Mouse (Mus musculus) embryonic facial prominence, embryonic 10.5 days (tissue): ENCODE data around the gene Keg1. TPM values are rescaled to one million over a fixed set of nuclear protein-coding genes. Genes with fewer than 3 reads are reported as not detected.
"Not testable (repeated sequence)": the region's sequence is repeated elsewhere in the genome, so short reads cannot be mapped to it uniquely, and the experiment has no call there.

Experiments used
- DNase-seq: peaks from one replicate; pipeline ENCODE4 v3.0.0-alpha.2; 2017; ENCODE audit warnings: low spot score
- H3K27ac ChIP-seq: fragments of 300-500 bp; sonication (generic); replicated peaks from 2 replicates; pipeline ENCODE4 v1.5.1; 2016; ENCODE audit warnings: mild to moderate bottlenecking
- H3K27me3 ChIP-seq: fragments of 300-500 bp; sonication (generic); replicated peaks from 2 replicates; pipeline ENCODE4 v1.6.1; 2016; ENCODE audit warnings: low read depth, mild to moderate bottlenecking; ENCODE audit not compliant: poor library complexity, severe bottlenecking
- H3K36me3 ChIP-seq: fragments of 300-500 bp; sonication (generic); replicated peaks from 2 replicates; pipeline ENCODE4 v1.6.1; 2016; ENCODE audit warnings: mild to moderate bottlenecking, moderate library complexity
- H3K4me1 ChIP-seq: fragments of 300-500 bp; sonication (generic); 2 replicates; pipeline ENCODE4 v1.6.1; 2016
- H3K4me3 ChIP-seq: fragments of 300-500 bp; sonication (generic); 2 replicates; pipeline ENCODE4 v1.5.1; 2016; ENCODE audit warnings: mild to moderate bottlenecking, moderate library complexity
- H3K9me3 ChIP-seq: fragments of 300-500 bp; sonication (generic); 2 replicates; pipeline ENCODE4 v1.6.1; 2016; ENCODE audit warnings: mild to moderate bottlenecking
- WGBS: fragments of 180-500 bp; shearing (Covaris S2); methylation state at CpG from one replicate; pipeline ENCODE4 v1.1.7; 2016; 5-methylcytosine and 5-hydroxymethylcytosine counted together
- polyA plus RNA-seq: library from polyadenylated mRNA; unstranded; fragments of >200 nt; fragmentation: Nextera tagmentation; extraction: Ambion mirVana; gene quantifications from 2 replicates; pipeline ENCODE4 v1.2.1, GENCODE M21; 2016

The Keg1 gene
- not detected in 2 replicates for polyA plus RNA-seq

DNA sequence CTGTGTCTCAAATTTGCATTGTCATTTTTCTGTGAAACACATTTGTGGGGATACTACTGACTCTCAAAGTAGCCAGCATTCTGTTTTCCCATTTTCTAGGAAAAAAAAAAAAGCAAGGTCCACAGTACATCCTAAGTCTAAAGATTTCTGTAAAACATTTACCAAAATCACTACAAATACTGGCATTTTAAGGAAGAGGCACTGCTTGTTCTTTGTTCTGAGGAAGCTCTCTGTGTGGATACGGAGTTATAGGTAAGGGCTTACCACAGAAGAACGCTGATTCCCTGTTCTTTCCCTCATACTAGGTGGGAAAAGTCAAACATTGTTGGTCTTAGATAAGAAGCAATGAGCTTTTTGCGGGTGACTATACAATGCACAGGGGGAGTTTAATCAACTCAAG is at the start of gene Keg1:
TSS of gene Keg1 (plus strand) at position 197 of the 400 bp plus-strand sequence.
- 81% methylated on average over 3 of the region's 3 CpGs for WGBS
- Histone ChIP-seq H3K9me3 (no peaks in the 10 kb centered on the region), H3K27me3 (no peaks in the 10 kb centered on the region), H3K4me1 (no peaks in the 10 kb centered on the region), H3K36me3 (no peaks in the 10 kb centered on the region), H3K27ac (no peak within 1 kb of the TSS), H3K4me3 (no peak within 1 kb of the TSS)
- DNase-seq = no peak

DNA sequence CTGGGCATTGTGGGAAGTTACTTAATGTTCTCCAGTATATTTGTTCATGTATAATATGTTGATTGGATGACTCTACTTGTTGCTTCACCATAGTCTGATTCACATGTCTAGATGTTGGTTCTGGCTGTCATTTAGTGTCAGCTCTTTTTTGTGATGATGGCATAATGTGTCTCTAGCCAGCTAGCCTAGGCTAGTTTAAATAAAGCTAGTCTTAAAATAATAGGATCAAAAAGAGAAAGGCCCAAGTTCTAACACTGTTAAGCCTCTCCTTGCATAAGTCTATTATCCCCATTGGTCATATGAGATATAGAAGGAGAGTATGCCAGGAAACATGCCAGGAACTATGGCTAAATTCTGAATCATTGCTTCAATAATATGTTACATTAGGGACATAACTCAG is 46.1 kb upstream of the Keg1 start:
- no peaks in the 10 kb centered on the region for H3K27me3 ChIP-seq
- H3K4me1 ChIP-seq = no peaks in the 10 kb centered on the region
- H3K27ac ChIP-seq = no peak overlapping the region
- H3K36me3 ChIP-seq = no peaks in the 10 kb centered on the region
- no peaks in the 10 kb centered on the region for H3K9me3 ChIP-seq
- H3K4me3 ChIP-seq = no peak overlapping the region
- DNase-seq = no peak

DNA sequence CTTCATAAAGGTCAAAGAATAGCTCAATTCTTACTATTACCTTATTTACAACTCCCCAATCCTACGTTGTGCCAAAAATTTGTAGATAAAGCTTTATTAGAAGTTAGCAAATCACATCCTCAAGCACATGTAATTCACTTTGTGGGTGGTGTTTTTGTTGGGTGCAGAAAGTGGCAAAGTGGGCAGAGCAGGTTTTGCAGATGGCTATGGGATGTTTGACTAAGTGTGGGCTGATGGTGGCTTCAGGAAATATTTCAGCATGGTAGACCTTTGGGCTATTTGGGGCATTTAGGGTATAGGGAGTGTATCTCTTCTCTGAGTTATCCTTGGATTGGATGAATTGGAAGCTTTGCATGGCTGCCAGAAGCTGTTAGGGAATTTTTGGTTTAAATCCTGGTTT is 29.4 kb upstream of the Keg1 start:
- DNase-seq = no peak
- Histone ChIP-seq H3K27me3 (no peaks in the 10 kb centered on the region), H3K36me3 (no peaks in the 10 kb centered on the region), H3K4me1 (no peaks in the 10 kb centered on the region), H3K4me3 (no peak overlapping the region), H3K27ac (no peak overlapping the region), H3K9me3 (peaks cover 16% of the 10 kb centered on the region)
- WGBS = 84% methylated on average over 1 of the region's 1 CpGs

DNA sequence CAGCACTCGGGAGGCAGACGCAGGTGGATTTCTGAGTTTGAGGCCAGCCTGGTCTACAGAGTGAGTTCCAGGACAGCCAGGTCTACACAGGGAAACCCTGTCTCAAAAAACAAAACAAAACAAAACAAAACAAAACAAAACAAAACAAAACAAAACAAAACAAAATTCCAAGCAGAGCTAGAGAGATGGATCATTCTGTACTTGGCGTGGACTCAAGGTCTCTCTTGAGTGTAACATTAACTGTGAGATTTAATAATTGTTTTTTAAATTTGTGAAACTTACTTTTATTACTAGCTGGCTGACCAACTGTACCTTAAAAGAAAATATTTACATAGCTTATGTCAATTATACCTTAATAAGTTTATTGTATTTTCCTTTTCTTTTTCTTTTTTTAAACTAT is 27.0 kb upstream of the Keg1 start:
- not testable (repeated sequence) for H3K9me3 ChIP-seq

DNA sequence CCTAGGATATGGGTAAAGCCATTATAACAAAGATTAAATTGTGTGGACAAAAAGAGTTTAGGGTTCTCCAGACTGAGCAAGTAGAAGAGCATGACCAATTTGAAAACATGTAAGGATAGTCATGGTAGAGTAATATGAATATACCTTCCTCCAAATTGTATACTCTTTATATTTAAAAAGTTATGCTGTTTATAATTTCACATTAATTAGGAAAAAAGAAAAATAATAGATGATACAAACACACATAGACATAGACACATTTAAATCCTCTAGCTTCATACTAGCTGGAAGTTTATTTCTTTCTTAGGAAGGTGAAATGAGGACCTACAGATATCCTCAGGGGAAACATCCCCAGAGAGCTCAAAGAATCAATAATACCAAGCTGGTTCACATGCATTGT is 25.4 kb upstream of the Keg1 start, which contains the start of gene Olfr1442:
TSS of gene Olfr1442 (plus strand) at position 301 of the 400 bp plus-strand sequence.
- no peak for DNase-seq
- no peaks in the 10 kb centered on the region for H3K36me3 ChIP-seq
- no peaks in the 10 kb centered on the region for H3K4me1 ChIP-seq
- no peaks in the 10 kb centered on the region for H3K27me3 ChIP-seq
- no peaks in the 10 kb centered on the region for H3K9me3 ChIP-seq
- H3K27ac ChIP-seq = no peak within 1 kb of the TSS
- no peak within 1 kb of the TSS for H3K4me3 ChIP-seq

More for the DNA sequence above, 27.0 kb upstream of the Keg1 start:
- H3K4me1 ChIP-seq, H3K27ac ChIP-seq, H3K36me3 ChIP-seq, H3K4me3 ChIP-seq, H3K27me3 ChIP-seq, DNase-seq: not testable (repeated sequence)
- WGBS = 91% methylated on average over 3 of the region's 3 CpGs

DNA sequence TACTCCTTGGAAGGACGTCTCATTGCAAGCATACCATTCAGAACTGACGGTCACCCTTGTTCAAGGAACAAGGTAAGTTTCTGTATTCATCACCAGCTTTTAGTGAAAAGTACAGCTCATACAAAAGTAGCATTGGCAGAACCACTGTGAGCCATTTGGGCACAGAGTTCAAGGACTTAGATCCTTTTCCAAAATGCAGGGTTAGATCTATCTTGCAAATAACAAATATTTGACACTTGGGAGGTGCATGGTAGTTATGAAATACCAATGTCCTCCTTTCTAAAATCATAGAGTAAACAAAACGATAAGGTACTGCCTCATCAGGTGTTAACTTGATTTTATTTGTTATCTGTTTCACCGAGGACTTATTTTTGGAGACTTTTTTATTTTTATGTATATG is 24.5 kb upstream of the Keg1 start:
- H3K27ac ChIP-seq = no peak overlapping the region
- 82% methylated on average over 4 of the region's 4 CpGs for WGBS
- H3K4me3 ChIP-seq = no peak overlapping the region
- no peaks in the 10 kb centered on the region for H3K27me3 ChIP-seq
- no peak for DNase-seq
- no peaks in the 10 kb centered on the region for H3K36me3 ChIP-seq
- H3K9me3 ChIP-seq = no peaks in the 10 kb centered on the region
- H3K4me1 ChIP-seq = no peaks in the 10 kb centered on the region

DNA sequence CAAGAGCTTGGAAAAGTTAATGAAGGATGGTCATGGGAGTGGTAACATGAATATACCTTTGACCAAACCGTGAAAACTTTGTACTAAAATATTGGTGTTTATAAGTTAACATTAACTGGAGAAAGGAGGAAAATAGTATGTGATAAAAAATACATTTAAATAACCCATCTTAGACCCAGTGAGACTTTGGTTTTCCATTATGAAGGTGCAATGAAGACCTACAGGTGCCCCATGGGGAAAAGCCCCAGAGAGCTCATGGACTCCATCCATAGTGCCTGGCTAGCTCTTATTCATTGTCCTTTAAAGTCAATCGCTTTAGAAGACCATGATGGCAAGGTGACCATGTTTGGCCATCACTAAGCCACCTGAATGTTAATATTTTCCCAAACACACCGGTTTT is 17.8 kb upstream of the Keg1 start, which contains the start of gene Olfr1443:
TSS of gene Olfr1443 (plus strand) at position 301 of the 400 bp plus-strand sequence.
- H3K27ac ChIP-seq = no peak within 1 kb of the TSS
- no peaks in the 10 kb centered on the region for H3K27me3 ChIP-seq
- no peaks in the 10 kb centered on the region for H3K4me1 ChIP-seq
- H3K9me3 ChIP-seq = no peaks in the 10 kb centered on the region
- WGBS = 76% methylated on average over 3 of the region's 3 CpGs
- no peak for DNase-seq
- no peak within 1 kb of the TSS for H3K4me3 ChIP-seq
- H3K36me3 ChIP-seq = no peaks in the 10 kb centered on the region

DNA sequence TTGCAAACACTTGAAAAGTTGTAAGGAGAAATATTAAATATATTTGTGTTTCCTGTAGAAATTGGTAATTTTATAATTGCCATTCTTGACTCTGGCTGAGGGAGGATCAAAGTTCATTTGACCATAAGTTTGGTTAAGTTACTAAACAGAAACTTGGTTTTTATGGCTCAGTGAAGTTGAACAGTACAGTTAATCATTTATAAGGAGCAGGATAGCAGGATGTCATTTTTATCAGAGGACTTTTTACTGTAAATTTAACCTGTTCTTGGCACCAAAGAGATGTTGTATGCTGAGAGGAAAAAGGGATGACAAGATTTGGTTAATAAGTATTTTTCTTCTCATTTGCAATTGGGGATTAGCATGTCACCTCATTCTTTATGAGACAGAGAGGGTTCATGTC is 10.9 kb upstream of the Keg1 start:
- DNase-seq = no peak
- Histone ChIP-seq H3K27me3 (no peaks in the 10 kb centered on the region), H3K36me3 (no peaks in the 10 kb centered on the region), H3K4me1 (no peaks in the 10 kb centered on the region), H3K27ac (no peak overlapping the region), H3K4me3 (no peak overlapping the region), H3K9me3 (no peaks in the 10 kb centered on the region)

DNA sequence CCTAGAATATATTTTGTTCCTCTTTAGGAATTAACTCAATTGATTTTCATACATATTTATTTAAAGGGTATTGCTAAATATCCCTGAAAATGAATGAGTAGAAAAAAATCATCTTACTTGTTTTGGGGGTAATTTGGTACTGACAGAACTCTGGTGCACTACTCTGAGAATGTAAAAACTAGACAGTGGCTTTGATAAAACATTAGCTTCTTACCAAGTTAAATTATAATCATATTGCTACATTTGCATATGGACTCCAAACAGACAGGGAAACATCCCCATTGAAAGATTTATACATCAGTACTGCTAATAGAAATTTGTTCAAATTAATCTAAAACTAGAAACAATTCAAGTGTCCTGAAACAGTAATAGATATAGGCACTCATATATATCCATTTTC is 10.4 kb upstream of the Keg1 start:
- no peak overlapping the region for H3K4me3 ChIP-seq
- H3K4me1 ChIP-seq = no peaks in the 10 kb centered on the region
- no peak for DNase-seq
- H3K9me3 ChIP-seq = no peaks in the 10 kb centered on the region
- no peaks in the 10 kb centered on the region for H3K36me3 ChIP-seq
- no peaks in the 10 kb centered on the region for H3K27me3 ChIP-seq
- no peak overlapping the region for H3K27ac ChIP-seq

DNA sequence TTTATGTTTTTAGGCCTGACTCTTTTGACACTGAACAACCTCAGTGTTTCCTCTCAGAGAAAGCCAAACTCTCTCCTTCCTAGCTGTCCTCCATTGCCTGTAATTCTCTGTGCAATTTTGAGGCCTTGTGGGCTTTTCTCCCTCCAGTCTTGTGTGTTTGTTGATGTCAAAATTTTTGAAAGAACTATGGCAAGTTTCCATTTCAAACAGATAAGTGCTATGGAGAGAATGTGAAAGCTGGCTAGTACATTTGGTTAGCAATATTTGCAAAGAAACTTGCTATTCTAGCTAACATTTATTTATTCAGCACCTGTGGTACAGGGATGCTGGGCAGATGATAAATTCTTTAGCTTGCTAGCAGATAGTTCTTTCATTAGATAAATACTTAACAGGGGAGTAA is 635 bp downstream of the Keg1 start:
- Histone ChIP-seq H3K27ac (no peak overlapping the region), H3K9me3 (no peaks in the 10 kb centered on the region), H3K4me1 (no peaks in the 10 kb centered on the region), H3K4me3 (no peak overlapping the region), H3K27me3 (no peaks in the 10 kb centered on the region), H3K36me3 (no peaks in the 10 kb centered on the region)
- no peak for DNase-seq

DNA sequence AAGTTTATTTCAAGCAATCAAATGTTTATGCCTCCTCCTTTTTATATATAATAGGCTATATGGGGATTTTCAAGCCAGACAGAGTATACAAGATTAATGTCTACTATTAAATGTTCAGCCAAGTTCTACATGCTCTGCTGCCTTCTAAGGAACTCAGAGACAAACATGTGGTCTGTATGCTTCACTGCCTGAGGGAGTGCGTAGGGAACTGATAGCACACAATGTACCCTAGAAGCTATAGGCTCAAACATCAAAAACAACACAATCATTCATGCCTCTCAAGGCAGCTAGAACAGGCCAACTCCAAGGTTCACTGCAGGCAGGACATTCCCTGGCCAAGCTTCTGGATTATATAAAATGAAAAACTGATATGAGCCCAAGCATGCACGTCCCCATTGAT is 12.9 kb downstream of the Keg1 start:
- H3K36me3 ChIP-seq = no peaks in the 10 kb centered on the region
- H3K4me3 ChIP-seq = no peak overlapping the region
- DNase-seq = no peak
- no peaks in the 10 kb centered on the region for H3K4me1 ChIP-seq
- no peaks in the 10 kb centered on the region for H3K27me3 ChIP-seq
- H3K9me3 ChIP-seq = no peaks in the 10 kb centered on the region
- WGBS = 86% methylated on average over 2 of the region's 2 CpGs
- no peak overlapping the region for H3K27ac ChIP-seq

DNA sequence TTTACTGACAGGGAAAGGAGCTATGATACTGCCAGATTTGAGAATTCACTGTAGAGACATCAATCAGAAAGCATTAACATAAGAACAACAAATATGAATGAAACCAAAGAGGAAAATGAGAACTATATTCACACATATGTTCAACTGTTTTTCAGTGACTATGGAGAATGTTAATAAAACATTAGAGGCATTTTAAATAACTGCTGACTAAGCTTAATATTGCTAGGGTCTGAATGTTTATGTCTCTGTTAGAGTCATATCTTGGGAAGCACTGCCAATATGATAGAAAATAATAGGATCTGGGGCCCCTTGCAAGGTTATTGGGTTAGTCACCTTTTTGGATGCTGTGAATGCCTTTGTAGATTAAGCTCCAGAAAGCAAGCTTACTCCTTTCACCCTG is 13.4 kb downstream of the Keg1 start:
- no peaks in the 10 kb centered on the region for H3K27me3 ChIP-seq
- H3K27ac ChIP-seq = no peak overlapping the region
- no peaks in the 10 kb centered on the region for H3K36me3 ChIP-seq
- no peak for DNase-seq
- H3K4me3 ChIP-seq = no peak overlapping the region
- H3K9me3 ChIP-seq = no peaks in the 10 kb centered on the region
- H3K4me1 ChIP-seq = no peaks in the 10 kb centered on the region

DNA sequence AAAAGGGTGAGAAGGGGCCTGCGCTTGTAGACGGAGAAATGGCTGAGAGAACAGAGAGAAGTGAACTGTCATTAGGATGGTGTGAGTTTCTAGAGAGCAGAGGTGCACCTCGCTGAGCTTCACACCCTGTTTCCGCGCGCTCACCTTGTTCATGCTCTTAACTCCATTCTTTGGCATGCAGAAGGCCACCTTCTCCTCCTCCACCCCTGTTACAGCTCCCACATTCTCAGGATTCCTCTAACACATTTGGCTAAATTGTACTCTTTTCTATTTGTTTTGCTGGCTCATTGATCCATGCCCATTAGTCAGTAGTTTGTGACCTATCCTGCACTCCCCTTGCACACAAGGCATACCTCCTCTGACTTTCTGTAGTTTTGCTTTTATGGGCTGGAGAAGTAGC is 23.6 kb downstream of the Keg1 start:
- Histone ChIP-seq H3K4me3 (no peak overlapping the region), H3K27ac (no peak overlapping the region), H3K36me3 (no peaks in the 10 kb centered on the region), H3K9me3 (no peaks in the 10 kb centered on the region), H3K27me3 (no peaks in the 10 kb centered on the region), H3K4me1 (no peaks in the 10 kb centered on the region)
- DNase-seq = no peak
- WGBS = 77% methylated on average over 6 of the region's 6 CpGs

DNA sequence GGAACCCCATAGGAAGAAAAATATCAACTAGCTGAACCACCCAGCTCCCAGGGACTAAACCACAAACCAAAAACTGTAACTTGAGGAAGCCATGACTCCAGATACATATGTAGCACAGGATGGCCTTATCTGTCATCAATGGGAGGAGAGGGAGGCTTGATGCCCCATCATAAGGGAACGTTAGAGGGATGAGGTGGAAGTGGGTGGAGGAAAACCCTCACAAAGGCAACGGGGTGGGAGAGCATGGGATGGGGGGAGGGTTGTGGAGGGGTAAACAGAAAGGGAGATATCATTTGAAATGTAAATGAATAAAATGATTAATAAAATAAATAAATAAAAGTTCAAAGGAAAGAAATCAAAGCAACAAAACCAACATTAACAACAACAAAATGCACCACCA is 24.9 kb downstream of the Keg1 start:
- Histone ChIP-seq H3K4me3 (no peak overlapping the region), H3K36me3 (no peaks in the 10 kb centered on the region), H3K9me3 (no peaks in the 10 kb centered on the region), H3K4me1 (no peaks in the 10 kb centered on the region), H3K27ac (no peak overlapping the region), H3K27me3 (no peaks in the 10 kb centered on the region)
- WGBS = 76% methylated on average over 2 of the region's 2 CpGs
- no peak for DNase-seq
